Mouse (Mus musculus) hindbrain, postnatal 0 days (tissue): ENCODE measurements around the gene Cfap97d2. TPM values are rescaled to one million over a fixed set of nuclear protein-coding genes. Genes with fewer than 3 reads are reported as not detected.
"Not testable (repeated sequence)": the region's sequence is repeated elsewhere in the genome, so short reads cannot be mapped to it uniquely, and the experiment has no call there.

Source experiments
- ATAC-seq: fragments of 200-750 bp; cut with Nextera tagmentation; 2 replicates; pipeline ENCODE4 v1.8.0; 2017; ENCODE audit warnings: mild to moderate bottlenecking, moderate TSS enrichment, moderate library complexity
- DNase-seq: peaks from one replicate; pipeline ENCODE4 v3.0.0-alpha.2; 2015; ENCODE audit warnings: low spot score
- H3K27ac ChIP-seq: fragments of 300-500 bp; sonication (generic); 2 replicates; pipeline ENCODE4 v1.5.1; 2014; ENCODE audit warnings: mild to moderate bottlenecking
- H3K27me3 ChIP-seq: fragments of 300-500 bp; sonication (generic); 2 replicates; pipeline ENCODE4 v1.6.1; 2014; ENCODE audit warnings: low read length, mixed read lengths; ENCODE audit not compliant: insufficient read depth
- H3K36me3 ChIP-seq: fragments of 300-500 bp; sonication (generic); 2 replicates; pipeline ENCODE4 v1.6.1; 2014; ENCODE audit warnings: low read length, mixed read lengths; ENCODE audit not compliant: insufficient read depth
- H3K4me1 ChIP-seq: fragments of 300-500 bp; sonication (generic); 2 replicates; pipeline ENCODE4 v1.6.1; 2014; ENCODE audit warnings: antibody characterized with exemption, low read length, mixed read lengths; ENCODE audit not compliant: insufficient read depth
- H3K4me2 ChIP-seq: fragments of 300-500 bp; sonication (generic); 2 replicates; pipeline ENCODE4 v1.6.1; 2014; ENCODE audit warnings: low read depth, mild to moderate bottlenecking, low read length, moderate library complexity, mixed read lengths
- H3K4me3 ChIP-seq: fragments of 300-500 bp; sonication (generic); 2 replicates; pipeline ENCODE4 v1.5.1; 2014; ENCODE audit warnings: low read length
- H3K9ac ChIP-seq: fragments of 300-500 bp; sonication (generic); replicated peaks from 2 replicates; pipeline ENCODE4 v1.6.1; 2014; ENCODE audit warnings: mild to moderate bottlenecking, low read length, moderate library complexity, mixed read lengths
- H3K9me3 ChIP-seq: fragments of 300-500 bp; sonication (generic); 2 replicates; pipeline ENCODE4 v1.6.1; 2016; ENCODE audit warnings: low read length, mixed read lengths
- CTCF ChIP-seq: IDR thresholded peaks from 2 replicates; pipeline ENCODE4 v1.5.1; 2016; ENCODE audit warnings: antibody characterized with exemption, control low read depth, low read depth
- WGBS: fragments of 180-500 bp; shearing (Covaris S2); extraction: QIAGEN DNeasy Blood & Tissue Kit; methylation state at CpG from one replicate; pipeline ENCODE4 v1.1.7; 2014; 5-methylcytosine and 5-hydroxymethylcytosine counted together
- polyA plus RNA-seq: library from polyadenylated mRNA; unstranded; fragments of >200 nt; fragmentation: Nextera tagmentation; extraction: Ambion mirVana; gene quantifications from 2 replicates; pipeline ENCODE4 v1.2.1, GENCODE M21; 2015
- total RNA-seq: library from RNA; depleted of rRNA; stranded (reverse); fragments of >200 nt; gene quantifications from 2 replicates; pipeline ENCODE4 v1.2.3, GENCODE M21; 2014

The Cfap97d2 gene
- total and polyA plus RNA-seq, 2 experiments from 2014 or later, result 0.84 to 1.8 TPM

- no peak overlapping the region for H3K9ac ChIP-seq
- no peak for TF ChIP-seq CTCF
- no peaks in the 10 kb centered on the region for H3K36me3 ChIP-seq
- no peak overlapping the region for H3K27ac ChIP-seq
- no peaks in the 10 kb centered on the region for H3K4me1 ChIP-seq
- H3K4me3 ChIP-seq, result no peak overlapping the region
- WGBS, result 94% methylated on average over 8 of the region's 8 CpGs
- no peak overlapping the region for H3K4me2 ChIP-seq
- no peak for ATAC-seq
- DNase-seq, result no peak
- no peaks in the 10 kb centered on the region for H3K27me3 ChIP-seq
- H3K9me3 ChIP-seq, result no peaks in the 10 kb centered on the region
These were observed 13.3 kb downstream of the Cfap97d2 start for GRCm38 (mm10) chr8:13718980-13719379.

GRCm38 (mm10) chr8:13725722-13726121 lies 20.0 kb downstream of the Cfap97d2 start:
- no peaks in the 10 kb centered on the region for H3K4me1 ChIP-seq
- no peak overlapping the region for H3K4me3 ChIP-seq
- H3K36me3 ChIP-seq, result no peaks in the 10 kb centered on the region
- no peak overlapping the region for H3K4me2 ChIP-seq
- no peaks in the 10 kb centered on the region for H3K27me3 ChIP-seq
- no peak overlapping the region for H3K9ac ChIP-seq
- no peaks in the 10 kb centered on the region for H3K9me3 ChIP-seq
- peak; percentile 70 for DNase-seq
- ATAC-seq, result no peak
- H3K27ac ChIP-seq, result no peak overlapping the region
- TF ChIP-seq CTCF, result peak; percentile 61

GRCm38 (mm10) chr8:13727469-13728094 lies 21.9 kb downstream of the Cfap97d2 start:
- TF ChIP-seq CTCF, result no peak
- no peaks in the 10 kb centered on the region for H3K9me3 ChIP-seq
- H3K4me2 ChIP-seq, result no peak overlapping the region
- H3K27ac ChIP-seq, result no peak overlapping the region
- H3K36me3 ChIP-seq, result no peaks in the 10 kb centered on the region
- no peak for DNase-seq
- H3K4me1 ChIP-seq, result no peaks in the 10 kb centered on the region
- no peak for ATAC-seq
- no peak overlapping the region for H3K9ac ChIP-seq
- 57% methylated on average over 10 of the region's 10 CpGs for WGBS
- no peak overlapping the region for H3K4me3 ChIP-seq
- H3K27me3 ChIP-seq, result no peaks in the 10 kb centered on the region

- no peak overlapping the region for H3K4me2 ChIP-seq
- 38% methylated on average over 6 of the region's 6 CpGs for WGBS
- no peaks in the 10 kb centered on the region for H3K9me3 ChIP-seq
- H3K27ac ChIP-seq, result no peak overlapping the region
- DNase-seq (peak; percentile 18), ATAC-seq (0 out of 2 replicates have a peak, but pooled peaks have one; percentile 45)
- H3K4me1 ChIP-seq, result no peaks in the 10 kb centered on the region
- H3K9ac ChIP-seq, result no peak overlapping the region
- no peaks in the 10 kb centered on the region for H3K36me3 ChIP-seq
- H3K4me3 ChIP-seq, result no peak overlapping the region
- no peak for TF ChIP-seq CTCF
- no peaks in the 10 kb centered on the region for H3K27me3 ChIP-seq
These were observed 34.7 kb downstream of the Cfap97d2 start for GRCm38 (mm10) chr8:13740323-13740770.

GRCm38 (mm10) chr8:13740817-13741613 lies 35.3 kb downstream of the Cfap97d2 start:
- Histone ChIP-seq H3K4me1 (no peaks in the 10 kb centered on the region), H3K4me2 (no peak overlapping the region), H3K36me3 (no peaks in the 10 kb centered on the region), H3K27ac (no peak overlapping the region), H3K27me3 (no peaks in the 10 kb centered on the region), H3K9ac (no peak overlapping the region), H3K9me3 (no peaks in the 10 kb centered on the region), H3K4me3 (no peak overlapping the region)
- 89% methylated on average over 7 of the region's 7 CpGs for WGBS
- ATAC-seq (no peak), DNase-seq (no peak)
- TF ChIP-seq CTCF, result no peak

DNA sequence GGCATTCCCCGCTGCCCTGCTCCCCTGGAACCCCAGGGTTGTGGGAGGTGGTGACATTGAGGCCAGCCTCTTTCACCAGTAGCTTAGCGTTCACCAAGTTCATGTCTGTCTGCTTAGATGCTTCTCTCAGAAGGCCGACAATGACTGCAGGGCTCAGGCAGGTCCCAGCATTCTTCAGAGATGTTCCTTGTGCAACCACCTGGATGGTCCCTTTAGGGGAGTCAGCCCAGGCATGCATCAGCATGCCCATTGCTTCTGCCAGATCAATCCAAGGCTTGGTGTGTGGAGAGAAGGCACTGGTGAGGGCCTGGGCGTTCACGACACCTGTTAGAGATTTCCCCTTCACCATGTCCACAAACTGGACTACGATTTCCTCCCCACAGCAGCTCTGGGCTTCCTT lies 40.5 kb downstream of the Cfap97d2 start:
- not testable (repeated sequence) for H3K4me1 ChIP-seq, H3K4me3 ChIP-seq, H3K9me3 ChIP-seq, H3K27ac ChIP-seq, H3K9ac ChIP-seq, DNase-seq, H3K36me3 ChIP-seq, H3K27me3 ChIP-seq, H3K4me2 ChIP-seq, ATAC-seq
- 90% methylated on average over 5 of the region's 6 CpGs for WGBS

DNA sequence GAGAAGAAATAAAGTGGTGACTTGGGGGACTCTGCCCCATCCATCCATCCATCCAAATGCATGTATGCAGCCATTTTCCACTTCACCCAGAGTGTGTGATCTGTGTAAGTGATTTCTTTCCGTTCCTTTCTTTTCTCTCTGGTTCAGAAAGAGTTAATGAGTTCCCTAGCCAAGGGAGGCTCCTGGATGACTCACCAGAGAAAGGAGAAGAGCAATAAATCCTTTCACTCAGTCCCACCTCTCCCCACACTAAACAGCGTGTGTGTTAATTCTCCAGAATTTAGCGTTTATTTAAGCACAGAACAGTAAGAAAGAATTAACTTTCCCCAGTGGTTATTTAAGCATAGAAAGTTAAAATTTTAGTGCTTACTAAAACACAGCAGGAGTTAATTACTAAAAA lies 41.9 kb downstream of the Cfap97d2 start:
- 32% methylated on average over 3 of the region's 3 CpGs for WGBS
- H3K27me3 ChIP-seq, result no peaks in the 10 kb centered on the region
- no peak for TF ChIP-seq CTCF
- DNase-seq, result no peak
- H3K4me2 ChIP-seq, result no peak overlapping the region
- H3K36me3 ChIP-seq, result no peaks in the 10 kb centered on the region
- no peak overlapping the region for H3K4me3 ChIP-seq
- no peak overlapping the region for H3K9ac ChIP-seq
- no peaks in the 10 kb centered on the region for H3K4me1 ChIP-seq
- ATAC-seq, result no peak
- H3K9me3 ChIP-seq, result 0 out of 2 replicates have a peak, but pooled peaks cover 2% of the 10 kb centered on the region
- H3K27ac ChIP-seq, result no peak overlapping the region
